Mouse (Mus musculus): ENCODE data around the gene Kncn.

Kncn gene

GRCm38 (mm10) chr4:115884022-115884421, at the start of gene Kncn:
Gene Kncn (plus strand): TSS chr4:115884400.
- DNase-seq (ENCODE audit: low spot score) = no peak

GRCm38 (mm10) chr4:115835576-115835975, 48.6 kb upstream of the Kncn start:
- DNase-seq (ENCODE audit: low spot score) = peak; percentile 52

GRCm38 (mm10) chr4:115838196-115838595, 46.0 kb upstream of the Kncn start:
- no peak for DNase-seq (ENCODE audit: low spot score)

GRCm38 (mm10) chr4:115838696-115839641, 45.2 kb upstream of the Kncn start, which contains the start of gene Mknk1:
Gene Mknk1 (plus strand): TSS chr4:115839198.
- DNase-seq (ENCODE audit: low spot score) = peak; percentile 95

- peak; percentile 19 for DNase-seq (ENCODE audit: low spot score)
Observed at GRCm38 (mm10) chr4:115839956-115840355, 44.2 kb upstream of the Kncn start.

GRCm38 (mm10) chr4:115840842-115841241, 43.4 kb upstream of the Kncn start:
- no peak for DNase-seq (ENCODE audit: low spot score)

GRCm38 (mm10) chr4:115846656-115847055, 37.5 kb upstream of the Kncn start:
- no peak for DNase-seq (ENCODE audit: low spot score)

- peak; percentile 64 for DNase-seq (ENCODE audit: low spot score)
Observed at GRCm38 (mm10) chr4:115847377-115847776, 36.8 kb upstream of the Kncn start.

- DNase-seq (ENCODE audit: low spot score) = no peak
Observed at GRCm38 (mm10) chr4:115848083-115848482, 36.1 kb upstream of the Kncn start.

- DNase-seq (ENCODE audit: low spot score) = no peak
Observed at GRCm38 (mm10) chr4:115848990-115849677, 35.1 kb upstream of the Kncn start.

GRCm38 (mm10) chr4:115850111-115850510, 34.1 kb upstream of the Kncn start:
- peak; percentile 18 for DNase-seq (ENCODE audit: low spot score)

- no peak for DNase-seq (ENCODE audit: low spot score)
Observed at GRCm38 (mm10) chr4:115850631-115851030, 33.6 kb upstream of the Kncn start.

GRCm38 (mm10) chr4:115851569-115851968, 32.6 kb upstream of the Kncn start:
- DNase-seq (ENCODE audit: low spot score) = peak; percentile 66

- no peak for DNase-seq (ENCODE audit: low spot score)
Observed at GRCm38 (mm10) chr4:115855100-115855499, 29.1 kb upstream of the Kncn start.

- no peak for DNase-seq (ENCODE audit: low spot score)
Observed at GRCm38 (mm10) chr4:115855609-115856008, 28.6 kb upstream of the Kncn start.

GRCm38 (mm10) chr4:115856282-115856681, 27.9 kb upstream of the Kncn start:
- no peak for DNase-seq (ENCODE audit: low spot score)

GRCm38 (mm10) chr4:115857293-115857883, 26.8 kb upstream of the Kncn start:
- DNase-seq (ENCODE audit: low spot score) = peak; percentile 22

GRCm38 (mm10) chr4:115863352-115863751, 20.8 kb upstream of the Kncn start:
- no peak for DNase-seq (ENCODE audit: low spot score)

- DNase-seq (ENCODE audit: low spot score) = no peak
Observed at GRCm38 (mm10) chr4:115863880-115864279, 20.3 kb upstream of the Kncn start.

- DNase-seq (ENCODE audit: low spot score) = no peak
Observed at GRCm38 (mm10) chr4:115869512-115870210, 14.5 kb upstream of the Kncn start.

- DNase-seq (ENCODE audit: low spot score) = no peak
Observed at GRCm38 (mm10) chr4:115873231-115873630, 11.0 kb upstream of the Kncn start.

- no peak for DNase-seq (ENCODE audit: low spot score)
Observed at GRCm38 (mm10) chr4:115878216-115878678, 6.0 kb upstream of the Kncn start.
